In the genomic region with DNA sequence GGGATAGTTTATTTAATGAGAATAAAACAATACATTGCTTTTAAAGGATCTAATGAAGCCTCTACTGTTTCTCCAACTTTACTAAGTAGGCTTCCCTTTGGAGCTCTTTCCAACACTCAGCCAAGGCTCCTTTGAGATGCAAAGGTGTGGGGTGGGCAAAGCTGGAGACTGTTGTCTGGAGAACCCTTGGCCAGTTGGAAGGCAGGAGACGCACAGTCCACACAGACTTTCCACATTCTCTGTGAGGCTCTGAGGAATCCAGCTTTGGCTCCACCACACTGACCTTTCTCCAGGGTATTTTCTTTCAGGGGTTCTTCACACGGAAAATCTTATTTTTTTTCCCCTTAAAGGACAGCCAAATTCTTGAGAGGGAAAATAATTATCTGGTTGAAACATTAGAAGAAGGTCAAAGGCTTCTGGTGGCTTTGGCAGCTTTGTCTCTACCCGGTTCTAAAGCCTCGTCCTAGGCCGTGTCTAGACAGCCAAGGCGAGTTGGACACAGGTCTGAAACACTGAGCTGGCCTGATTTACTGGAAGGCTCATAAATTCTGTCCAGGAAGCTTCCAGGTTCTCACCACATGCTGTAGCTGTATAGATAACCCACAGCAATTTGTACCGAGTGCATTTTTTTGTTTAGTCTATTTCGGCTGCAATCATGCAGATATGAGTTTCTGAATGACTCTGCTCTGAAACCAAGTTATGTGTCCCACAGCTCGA, we compare ENCODE assay signal across 10 mouse cellular contexts.
DNase-seq lines count a peak whose midpoint lies in the region; ATAC-seq and TF ChIP-seq lines count a peak whose summit lies in the region.
"Had no signal": no experiment of that assay in that cellular context is flagged by ENCODE, and none has a peak within 500 bp of the region (broad histone marks: within the 10 kb centered on the region; RNA-seq: fewer than 3 reads in every experiment).

No protein-coding gene starts in this region.

- no peaks in the 10 kb centered on the region for H3K9me3 ChIP-seq in lung, embryonic 14.5 days (ENCODE audit: low read depth, low read length)
- no peaks in the 10 kb centered on the region for H3K9me3 ChIP-seq in kidney, embryonic 15.5 days (replicated peaks)
- H3K9me3 ChIP-seq: liver, embryonic 13.5 days had no signal

- H3K27ac ChIP-seq in lung, embryonic 14.5 days (ENCODE audit: low read depth), result peak overlapping the region; percentile 36
- peak overlapping the region; percentile 71 for H3K27ac ChIP-seq in gastrocnemius, adult 2 months
- peak overlapping the region; percentile 62 for H3K27ac ChIP-seq in kidney, embryonic 15.5 days
- H3K27ac ChIP-seq: liver, embryonic 13.5 days had no signal

- H3K9ac ChIP-seq in lung, embryonic 14.5 days, result no peak overlapping the region
- H3K9ac ChIP-seq in kidney, embryonic 15.5 days, result no peak overlapping the region
- H3K9ac ChIP-seq: liver, embryonic 13.5 days had no signal

- peak; percentile 55 for DNase-seq in lung, embryonic 14.5 days
- DNase-seq in lung, postnatal 14 days, result no peak
- peak; percentile 55 for DNase-seq in gastrocnemius, adult 2 months
- peak; percentile 55 for DNase-seq in skeletal muscle tissue, adult 2 months (ENCODE audit: low read depth, low spot score)
- no peak for DNase-seq in thymus, postnatal 10 days (ENCODE audit: low spot score in 2 of 2)
- DNase-seq in cerebellum, adult 8-10 months, result no peak
- DNase-seq in B cell, adult 2 months, result no peak
- DNase-seq: cerebellum, adult 11 months; liver, embryonic 13.5 days had no signal

- 34% methylated on average over 9 of the region's 9 CpGs for WGBS in lung, embryonic 14.5 days
- 24% methylated on average over 9 of the region's 9 CpGs for WGBS in kidney, embryonic 15.5 days

- intact Hi-C loops in gastrocnemius, adult 2 months (cut with DNase I), result no loop called here

- H3K27me3 ChIP-seq in lung, embryonic 14.5 days (ENCODE audit: insufficient read depth, low read length), result no peaks in the 10 kb centered on the region
- H3K27me3 ChIP-seq in kidney, embryonic 15.5 days, result no peaks in the 10 kb centered on the region
- H3K27me3 ChIP-seq: liver, embryonic 13.5 days had no signal

- H3K36me3 ChIP-seq in lung, embryonic 14.5 days (ENCODE audit: insufficient read depth), result no peaks in the 10 kb centered on the region
- H3K36me3 ChIP-seq in kidney, embryonic 15.5 days, result no peaks in the 10 kb centered on the region
- H3K36me3 ChIP-seq: liver, embryonic 13.5 days had no signal

- ATAC-seq in lung, embryonic 14.5 days (ENCODE audit: insufficient read depth), result peak; percentile 49; the same call in 1 of the 2 replicates
- ATAC-seq in kidney, embryonic 15.5 days (replicated peaks; ENCODE audit: low FRiP score), result peak; percentile 77

- no peak for TF ChIP-seq CTCF in lung, embryonic 14.5 days (IDR thresholded peaks at IDR 0.05; ENCODE audit: low read depth)
- TF ChIP-seq CTCF in gastrocnemius, adult 2 months (IDR thresholded peaks at IDR 0.05), result no peak

- H3K4me1 ChIP-seq in lung, embryonic 14.5 days (ENCODE audit: insufficient read depth), result no peaks in the 10 kb centered on the region
- peaks cover 16% of the 10 kb centered on the region for H3K4me1 ChIP-seq in kidney, embryonic 15.5 days

- H3K4me3 ChIP-seq in lung, embryonic 14.5 days (ENCODE audit: low read depth, low read length), result no peak overlapping the region
- H3K4me3 ChIP-seq in gastrocnemius, adult 2 months, result no peak overlapping the region
- H3K4me3 ChIP-seq in kidney, embryonic 15.5 days (replicated peaks), result no peak overlapping the region
- H3K4me3 ChIP-seq: liver, embryonic 13.5 days had no signal

- no peak overlapping the region for H3K4me2 ChIP-seq in lung, embryonic 14.5 days
- H3K4me2 ChIP-seq in kidney, embryonic 15.5 days, result no peak overlapping the region
- H3K4me2 ChIP-seq: liver, embryonic 13.5 days had no signal

Comparison
In these comparisons a context has a peak if more than half of its experiments do, and no peak if none do; other contexts are left out.
1. DNase-seq: peak in lung, embryonic 14.5 days (single experiment), gastrocnemius, adult 2 months (single experiment) and skeletal muscle tissue, adult 2 months (single experiment); none in lung, postnatal 14 days (single experiment), thymus, postnatal 10 days (0 of 2), cerebellum, adult 8-10 months (single experiment) and B cell, adult 2 months (0 of 2).
2. Peak in every context shown above with its lines, with median percentiles within 50 percentile points of each other: H3K27ac ChIP-seq.